Mouse (Mus musculus) gastrocnemius, postnatal 4 days (tissue): ENCODE data around the gene Nagpa. TPM values are rescaled to one million over a fixed set of nuclear protein-coding genes. Genes with fewer than 3 reads are reported as not detected.

ENCODE experiments used
- microRNA-seq: library from miRNA; unstranded; fragments of <30 nt; microRNA quantifications from one replicate; pipeline ENCODE4 v1.2.0, GENCODE M21; 2021
- total RNA-seq, 2 experiments: library from RNA; stranded (reverse); gene quantifications; 2 replicates each; pipeline ENCODE4 v1.2.3; 2021

The Nagpa gene
- total RNA-seq, 2 experiments from 2014 or later: 7.6 to 10.5 TPM

Small RNA genes within 50 kb of the gene (microRNA-seq; reads per million reads assigned to microRNA genes)
- gene Gm23689 (not detected), gene Gm26095 (not detected), gene Mir6364 (not detected)

Other genes starting within 250 kb of the Nagpa start
- gene Anks3, start 239.8 kb downstream of the Nagpa start, total RNA-seq: 10 to 100 TPM; 25.9 to 27.9 TPM
- not detected for gene Sept12, start 206.2 kb downstream of the Nagpa start, total RNA-seq
- gene Smim22, start 196.7 kb downstream of the Nagpa start, total RNA-seq: not detected
- gene Rogdi, start 190.5 kb downstream of the Nagpa start, total RNA-seq: 10 to 100 TPM; 15.8 to 19.1 TPM
- 10 to 100 TPM; 57.2 to 65.9 TPM for gene Glyr1, start 154.1 kb downstream of the Nagpa start, total RNA-seq
- gene Ubn1, start 154.0 kb downstream of the Nagpa start, total RNA-seq: 10 to 100 TPM; 39.5 to 42.2 TPM
- under 1 TPM; 0.42 to 0.44 TPM for gene Ppl, start 71.6 kb downstream of the Nagpa start, total RNA-seq
- gene Sec14l5, start 56.9 kb downstream of the Nagpa start, total RNA-seq: 1 to 10 TPM; 5.7 to 7.3 TPM
- gene AU021092, start 18.3 kb upstream of the Nagpa start, total RNA-seq: 1 to 10 TPM; 8.1 to 8.2 TPM
- gene Alg1, start 29.6 kb upstream of the Nagpa start, total RNA-seq: 10 to 100 TPM; 17.0 to 17.6 TPM
- 10 to 100 TPM; 17.1 to 18.1 TPM for gene Eef2kmt, start 52.0 kb upstream of the Nagpa start, total RNA-seq